Mouse (Mus musculus) retina, adult 2 months (tissue): ENCODE measurements around the gene Zdhhc17.
A peak's percentile ranks its signal among the peaks of the same experiment; 100 is the strongest.

Source experiments
- DNase-seq: peaks from one replicate; pipeline ENCODE4 v3.0.0-alpha.2; 2012; ENCODE audit warnings: low read depth, low spot score

The Zdhhc17 gene

DNA sequence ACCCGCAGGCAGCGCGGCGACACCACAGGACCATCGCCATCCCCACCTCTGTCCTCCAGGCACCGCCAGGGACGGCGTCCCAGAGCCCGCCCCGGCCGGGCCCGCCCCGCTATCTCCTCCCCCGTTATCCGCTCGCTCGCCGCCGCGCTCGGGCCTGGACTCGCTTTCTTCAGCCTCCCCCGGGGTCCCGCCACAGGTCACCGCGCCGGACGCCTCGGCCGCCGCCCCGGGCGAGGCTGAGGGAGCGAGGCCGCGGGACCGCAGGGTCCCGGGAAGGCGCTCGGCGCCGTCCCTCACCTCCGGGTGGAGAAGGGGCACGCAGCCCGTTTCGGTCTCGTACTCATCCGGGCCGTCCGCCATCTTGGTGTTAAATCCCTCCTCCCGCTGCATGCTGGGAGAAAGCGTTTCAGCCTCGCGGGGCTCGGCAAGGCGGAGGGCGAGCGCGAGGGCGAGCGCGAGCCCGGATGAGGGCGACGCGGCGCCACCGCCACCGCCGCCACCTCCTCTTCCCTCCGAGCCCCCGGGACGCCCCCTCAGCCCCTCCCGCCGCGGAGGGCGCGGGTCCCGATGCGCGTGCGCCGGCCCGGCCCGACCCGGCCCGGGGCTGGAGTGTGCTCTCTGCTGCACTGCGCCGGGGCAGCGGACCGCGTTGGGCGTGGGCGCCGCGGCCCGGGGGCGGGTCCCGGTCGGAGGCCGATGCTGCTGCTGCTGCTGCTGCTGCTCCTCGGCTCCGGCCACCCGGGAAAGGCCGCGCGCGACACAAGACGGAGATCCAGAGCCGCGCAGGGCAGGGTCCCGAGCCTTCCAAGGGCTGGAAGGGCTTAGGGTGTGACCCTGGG lies at the start of gene Zdhhc17:
Gene Zdhhc17 (minus strand): TSS at position 500 of the 839 bp plus-strand sequence.
- DNase-seq, result peak; percentile 84

DNA sequence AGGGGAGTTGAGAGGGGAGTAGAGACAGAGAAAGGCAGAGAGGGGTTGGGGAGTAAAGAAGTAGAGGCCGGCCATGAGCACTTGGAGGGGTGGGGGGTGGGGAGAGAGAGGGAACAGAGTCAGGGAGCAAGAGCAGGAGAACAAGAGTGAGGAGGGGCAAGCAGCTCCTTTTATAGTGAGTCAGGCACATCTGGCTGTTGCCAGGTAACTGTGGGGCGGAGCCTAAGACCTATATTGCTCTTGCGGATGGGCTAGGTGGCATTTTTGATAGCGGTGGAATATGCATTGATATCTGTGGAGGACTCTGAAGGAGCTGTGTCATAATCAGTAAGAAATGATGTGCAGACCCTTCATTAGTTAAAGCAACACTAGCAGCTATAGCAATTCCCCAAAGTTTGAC lies 45.8 kb upstream of the Zdhhc17 start:
- no peak for DNase-seq

GRCm38 (mm10) chr10:111051606-111052005 lies 41.7 kb upstream of the Zdhhc17 start:
- DNase-seq, result no peak

DNA sequence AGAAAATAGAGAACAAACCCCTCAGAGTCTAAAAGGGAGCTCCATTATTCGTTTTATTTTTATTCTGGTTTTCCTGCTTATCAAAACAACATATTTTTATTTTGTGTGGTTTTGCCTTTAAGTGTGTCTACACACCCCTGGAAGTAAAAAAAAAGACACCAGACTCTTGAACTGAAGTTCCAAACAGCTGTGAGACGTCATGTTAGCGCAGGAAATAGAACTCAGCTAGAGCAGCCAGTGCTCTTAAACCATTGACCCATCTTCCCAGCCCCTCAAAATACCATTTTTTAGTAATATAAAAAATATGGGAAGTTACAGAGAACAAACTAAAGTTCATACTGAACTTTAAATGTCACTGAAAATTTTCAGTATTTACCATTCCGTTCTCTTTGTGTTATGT lies 40.6 kb upstream of the Zdhhc17 start:
- DNase-seq, result no peak

DNA sequence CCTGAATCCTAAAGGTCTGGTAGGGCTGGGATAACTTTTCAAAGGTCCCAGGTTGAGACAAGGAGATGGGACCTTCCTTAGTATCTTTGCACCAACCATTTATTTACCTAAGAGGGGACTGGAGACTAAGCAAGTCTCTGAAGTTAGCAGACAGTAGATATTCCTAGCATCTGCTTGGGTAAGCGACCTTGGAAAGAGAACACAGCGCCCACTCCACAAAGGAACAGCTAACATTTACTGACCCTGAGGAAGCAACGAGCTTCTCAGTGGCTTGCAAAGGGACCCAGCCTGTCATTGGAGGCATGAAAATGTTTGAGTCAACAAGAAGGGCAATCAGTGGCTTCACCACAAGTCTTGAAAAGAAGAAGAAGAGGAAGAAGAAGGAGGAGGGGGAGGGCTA lies 40.1 kb upstream of the Zdhhc17 start:
- no peak for DNase-seq

GRCm38 (mm10) chr10:111047895-111048294 lies 38.0 kb upstream of the Zdhhc17 start:
- no peak for DNase-seq

DNA sequence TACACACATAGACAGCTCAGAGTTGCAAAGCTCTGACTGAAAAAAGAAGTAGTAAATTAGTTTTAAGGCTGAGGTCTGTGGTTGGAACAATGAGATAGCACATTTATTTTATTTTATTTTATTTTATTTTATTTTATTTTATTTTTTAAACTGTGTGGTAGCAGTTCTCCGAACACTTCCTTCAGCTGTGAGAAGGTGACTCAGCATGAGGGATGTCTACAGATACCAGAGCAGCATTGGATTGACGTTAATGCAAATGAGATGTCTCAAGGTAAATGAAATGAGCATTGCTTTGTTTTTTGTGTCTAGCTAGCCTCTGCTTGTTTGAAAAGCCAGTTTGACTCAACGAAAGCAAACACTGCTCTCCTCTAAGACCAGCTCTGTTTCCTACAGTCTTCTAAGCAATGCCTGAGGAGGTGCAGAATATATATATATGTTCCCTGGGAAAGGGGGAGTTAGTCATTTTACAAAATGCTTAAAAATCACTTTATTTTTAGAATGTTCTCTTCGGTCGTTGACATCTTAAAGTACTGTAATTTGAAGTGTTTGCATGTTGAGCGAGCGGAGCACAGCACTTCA lies 30.2 kb upstream of the Zdhhc17 start:
- no peak for DNase-seq

- DNase-seq, result no peak
Measured at GRCm38 (mm10) chr10:111036851-111037250, 26.9 kb upstream of the Zdhhc17 start.

GRCm38 (mm10) chr10:111035134-111035533 lies 25.2 kb upstream of the Zdhhc17 start:
- DNase-seq, result no peak

GRCm38 (mm10) chr10:111031511-111032365 lies 21.8 kb upstream of the Zdhhc17 start:
- DNase-seq, result no peak

DNA sequence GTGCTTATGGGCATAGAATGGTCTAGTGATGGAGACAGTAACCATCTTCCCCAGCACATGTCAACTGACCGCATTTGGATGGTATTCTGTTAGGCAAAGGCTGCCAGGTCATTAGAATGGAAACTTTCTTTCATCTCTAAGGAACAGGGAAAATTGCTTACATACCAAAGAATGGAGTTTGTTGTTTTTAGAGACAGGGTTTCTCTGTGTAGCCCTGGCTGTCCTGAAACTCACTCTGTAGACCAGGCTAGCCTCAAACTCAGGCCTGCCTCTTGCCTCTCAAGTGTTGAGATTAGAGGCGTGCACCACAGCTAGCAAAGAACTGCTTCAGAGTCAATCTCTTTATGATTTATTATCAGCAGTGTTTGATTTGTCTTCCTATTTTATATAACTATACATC lies 20.9 kb upstream of the Zdhhc17 start:
- no peak for DNase-seq

GRCm38 (mm10) chr10:111026106-111026505 lies 16.2 kb upstream of the Zdhhc17 start:
- no peak for DNase-seq

DNA sequence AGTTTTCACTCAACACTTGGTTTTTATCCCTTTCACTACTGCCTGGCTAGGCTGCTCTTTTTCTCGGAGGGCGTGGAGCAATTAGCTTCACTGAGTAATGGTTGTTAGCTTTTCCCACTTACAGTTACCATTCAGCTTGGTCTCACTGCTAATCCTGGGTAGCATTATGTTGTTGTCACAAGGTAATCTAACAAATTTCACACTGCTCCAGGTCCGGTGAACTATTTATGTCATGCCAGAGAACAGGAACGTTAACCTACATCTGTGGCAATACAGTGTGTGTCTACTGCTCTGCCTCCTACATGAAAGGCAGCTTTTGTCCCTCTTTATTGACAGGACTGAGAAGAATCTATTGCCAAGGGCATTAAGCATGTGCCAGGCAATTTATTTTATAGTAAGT lies 14.8 kb upstream of the Zdhhc17 start:
- no peak for DNase-seq

DNA sequence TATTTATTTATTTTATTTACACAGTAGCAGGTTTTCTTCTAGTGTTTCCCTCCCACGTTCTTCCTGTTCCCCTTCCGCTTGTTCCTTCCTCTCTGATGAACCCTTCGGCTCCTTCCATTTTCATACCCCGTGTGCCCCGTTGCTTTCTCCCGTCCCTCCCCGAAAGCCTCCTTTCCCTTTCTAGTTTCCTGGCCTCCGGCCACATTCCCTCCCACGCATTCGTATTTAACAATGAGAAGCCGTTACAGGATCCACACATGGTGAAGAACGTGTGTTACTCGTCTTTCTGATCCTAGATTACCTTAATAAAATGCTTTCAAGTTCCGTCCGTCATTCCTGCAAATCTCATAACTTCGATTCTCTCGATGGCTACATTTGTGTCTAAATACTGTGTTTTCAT lies 4.5 kb upstream of the Zdhhc17 start:
- no peak for DNase-seq

DNA sequence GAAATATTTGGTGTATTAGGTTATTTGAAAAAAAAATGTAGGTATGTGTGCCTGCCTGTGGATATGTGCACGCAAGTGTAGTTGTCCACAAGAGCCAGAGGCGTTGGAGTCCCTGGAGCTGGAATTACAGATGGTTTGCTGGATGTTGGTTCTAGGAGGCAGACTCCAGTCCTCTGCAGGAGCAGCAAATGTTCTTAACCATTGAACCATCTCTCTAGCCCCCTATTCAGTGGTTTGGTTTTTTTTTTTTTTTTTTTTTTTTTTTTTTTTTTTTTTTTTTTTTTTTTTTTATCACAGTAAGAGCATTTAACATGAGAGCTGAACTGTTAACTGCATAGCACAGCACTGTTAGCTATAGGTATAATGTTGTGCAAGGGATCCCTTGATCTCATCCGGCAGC lies 3.3 kb upstream of the Zdhhc17 start:
- no peak for DNase-seq

DNA sequence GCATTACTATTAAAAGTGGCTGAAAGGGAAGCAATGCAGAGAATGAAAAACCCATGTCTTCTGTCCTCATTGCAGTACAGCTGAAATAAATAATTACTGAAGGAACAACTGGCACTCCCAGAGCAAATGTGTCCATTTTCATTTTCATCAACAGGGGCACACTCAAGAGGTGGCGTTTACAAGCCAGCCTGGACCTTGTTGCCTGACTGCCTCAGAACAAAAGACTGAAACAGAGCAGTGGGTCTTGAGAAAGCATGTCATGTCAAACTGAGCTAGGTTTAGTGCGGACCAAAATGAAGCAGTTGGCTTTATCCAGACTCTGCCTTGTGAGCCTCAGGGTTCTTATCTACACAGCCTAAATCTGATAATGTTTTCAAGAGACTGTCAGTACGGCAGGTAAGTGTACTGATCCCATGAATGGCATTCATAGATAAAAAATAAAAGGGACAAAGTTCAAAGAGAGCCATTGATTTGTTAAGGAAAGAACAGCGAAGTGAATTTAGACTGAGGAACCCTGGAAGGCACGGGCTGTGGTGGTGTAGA lies 2.6 kb upstream of the Zdhhc17 start:
- no peak for DNase-seq

GRCm38 (mm10) chr10:111011226-111011765 lies 1.4 kb upstream of the Zdhhc17 start:
- DNase-seq, result no peak

- peak; percentile 62 for DNase-seq
Measured at GRCm38 (mm10) chr10:111010480-111011225, 713 bp upstream of the Zdhhc17 start.

- no peak for DNase-seq
Measured at GRCm38 (mm10) chr10:111009113-111009640, 763 bp downstream of the Zdhhc17 start.

GRCm38 (mm10) chr10:111007687-111008086 lies 2.3 kb downstream of the Zdhhc17 start:
- no peak for DNase-seq
